Mouse (Mus musculus) spleen, postnatal 4 days (tissue): Measurements from ENCODE around the gene Scgb2b26.
"Not testable (repeated sequence)": the region's sequence is repeated elsewhere in the genome, so short reads cannot be mapped to it uniquely, and the experiment has no call there.

Source experiments
- DNase-seq, 2 experiments: peaks; one replicate each; pipeline ENCODE4 v3.0.0; 2022; ENCODE audit warnings: low spot score in 2 of 2

Scgb2b26 gene

DNA sequence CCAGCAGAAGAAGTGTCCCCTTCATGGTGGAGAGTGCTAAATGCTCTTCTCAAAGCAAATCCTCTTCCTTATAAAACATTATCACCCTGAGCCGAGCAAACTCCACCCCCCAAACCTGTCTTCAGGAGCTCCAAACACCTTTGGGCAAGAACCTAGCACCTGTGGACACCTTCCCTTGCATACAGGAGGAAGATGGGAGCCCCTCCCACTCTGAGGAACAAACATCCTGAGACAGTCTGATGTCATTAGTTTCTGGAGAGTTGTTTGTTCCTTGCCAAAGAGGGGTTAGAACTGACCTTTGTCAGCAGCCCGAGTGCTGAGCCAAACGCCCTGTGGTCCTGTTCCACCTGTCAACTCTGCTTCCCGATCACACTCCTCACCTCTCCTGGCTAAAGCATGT, at the start of gene Scgb2b26:
Scgb2b26 (minus strand) TSS at position 101 of the 400 bp plus-strand sequence.
- DNase-seq: no peak

DNA sequence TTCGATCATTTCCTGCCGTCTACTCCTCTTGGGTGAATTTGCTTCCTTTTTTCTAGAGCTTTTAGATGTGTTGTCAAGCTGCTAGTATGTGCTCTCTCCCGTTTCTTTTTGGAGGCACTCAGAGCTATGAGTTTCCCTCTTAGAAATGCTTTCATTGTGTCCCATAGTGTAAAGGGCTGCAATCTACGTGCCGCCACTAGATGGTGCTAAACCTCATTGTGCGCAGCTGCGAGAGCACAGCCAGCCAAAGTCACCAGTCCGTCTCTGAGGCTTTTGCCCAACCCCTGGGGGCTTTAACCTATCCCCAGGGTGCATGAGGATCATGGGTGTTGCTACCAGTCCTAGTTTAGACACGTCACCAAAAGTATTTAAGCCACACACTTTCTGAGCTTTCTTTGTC, 37.4 kb upstream of the Scgb2b26 start:
- DNase-seq: not testable (repeated sequence)

DNA sequence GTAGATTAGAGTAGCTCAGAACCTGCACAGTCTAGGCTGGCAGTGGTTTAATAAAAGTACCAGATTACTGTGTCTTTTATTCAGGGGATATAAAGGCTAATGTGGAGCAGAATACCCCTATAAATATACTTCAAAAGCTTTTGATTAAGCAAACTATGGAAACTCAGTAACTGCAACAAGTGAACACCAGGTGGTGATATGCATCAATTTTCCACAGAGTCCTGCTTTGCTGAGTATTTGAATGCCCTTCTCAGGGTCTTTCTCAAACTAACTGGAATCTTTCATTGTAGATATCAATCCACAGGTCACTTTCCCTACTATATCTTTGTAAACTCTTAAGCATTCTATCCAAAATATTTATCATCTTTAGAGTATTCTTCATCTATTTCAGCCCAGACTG, 41.9 kb downstream of the Scgb2b26 start:
- DNase-seq: no peak

DNA sequence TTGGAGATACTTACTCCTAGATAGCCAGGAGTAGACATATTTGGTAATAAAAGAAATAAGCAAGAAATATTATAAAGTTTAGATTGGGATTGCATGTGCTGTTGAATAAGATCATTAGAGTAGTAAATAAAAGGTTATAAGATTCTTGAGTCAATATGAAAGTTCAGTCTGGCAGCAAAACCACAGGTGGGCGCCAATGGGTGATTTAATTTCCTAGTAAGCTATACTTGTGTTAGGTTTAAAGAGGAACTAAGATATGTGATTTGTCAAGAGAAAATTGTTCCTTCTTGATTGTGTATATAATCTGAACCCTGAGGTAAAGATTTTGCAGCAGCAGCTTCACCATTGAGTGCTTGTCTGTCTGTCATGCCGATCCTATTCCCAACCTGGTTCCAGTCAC, 44.0 kb downstream of the Scgb2b26 start:
- no peak for DNase-seq

DNA sequence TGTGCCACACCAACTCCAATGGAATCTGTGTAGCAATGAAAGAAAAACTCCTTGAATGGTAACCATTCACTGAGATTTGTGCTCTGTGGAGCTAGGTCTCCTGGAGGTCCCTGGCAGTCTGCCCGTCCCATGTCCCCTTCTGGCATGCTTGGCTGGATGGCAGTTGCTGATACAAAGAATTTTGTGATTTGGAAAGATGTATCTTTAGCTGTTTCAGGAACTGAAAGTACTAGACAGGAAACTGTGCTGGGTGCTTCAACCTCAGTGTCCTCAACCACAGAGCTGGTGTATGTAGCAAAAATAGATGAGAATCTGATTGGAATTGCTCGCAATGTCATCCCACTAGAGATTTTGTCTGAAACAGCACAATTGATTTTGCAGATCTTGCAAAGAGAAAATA, 44.8 kb downstream of the Scgb2b26 start:
- DNase-seq: no peak
